Mouse (Mus musculus) intestine, postnatal 0 days (tissue): ENCODE measurements at regions not wholly inside any gene's neighbourhood (a gene's known extent, or its start where the extent isn't known, plus 50 kb on each side); places are given as distances from the start of the nearest gene placed in this dataset.

Experiments
- ATAC-seq: fragments of 200-750 bp; cut with Nextera tagmentation; 2 replicates; pipeline ENCODE4 v1.8.0; 2017; ENCODE audit warnings: mild to moderate bottlenecking, moderate TSS enrichment, moderate library complexity
- H3K27ac ChIP-seq: fragments of 300-500 bp; sonication (generic); 2 replicates; pipeline ENCODE4 v1.5.1; 2014; ENCODE audit warnings: mild to moderate bottlenecking, low read depth, low read length, moderate library complexity
- H3K27me3 ChIP-seq: fragments of 300-500 bp; sonication (generic); replicated peaks from 2 replicates; pipeline ENCODE4 v1.6.1; 2014; ENCODE audit warnings: low read length, mixed read lengths; ENCODE audit not compliant: control insufficient read depth, insufficient read depth
- H3K36me3 ChIP-seq: fragments of 300-500 bp; sonication (generic); 2 replicates; pipeline ENCODE4 v1.6.1; 2014; ENCODE audit warnings: mild to moderate bottlenecking, moderate library complexity; ENCODE audit not compliant: control insufficient read depth, insufficient read depth
- H3K4me1 ChIP-seq: fragments of 300-500 bp; sonication (generic); replicated peaks from 2 replicates; pipeline ENCODE4 v1.6.1; 2014; ENCODE audit warnings: antibody characterized with exemption, low read length, mixed read lengths; ENCODE audit not compliant: control insufficient read depth, insufficient read depth
- H3K4me2 ChIP-seq: fragments of 300-500 bp; sonication (generic); replicated peaks from 2 replicates; pipeline ENCODE4 v1.6.1; 2014; ENCODE audit warnings: low read depth, mild to moderate bottlenecking, moderate library complexity
- H3K4me3 ChIP-seq: fragments of 300-500 bp; sonication (generic); 2 replicates; pipeline ENCODE4 v1.5.1; 2014; ENCODE audit warnings: low read depth, low read length
- H3K9ac ChIP-seq: fragments of 300-500 bp; sonication (generic); 2 replicates; pipeline ENCODE4 v1.6.1; 2014; ENCODE audit warnings: mild to moderate bottlenecking, low read depth, low read length
- H3K9me3 ChIP-seq: fragments of 300-500 bp; sonication (generic); 2 replicates; pipeline ENCODE4 v1.6.1; 2016; ENCODE audit warnings: mixed run types; ENCODE audit not compliant: control insufficient read depth
- CTCF ChIP-seq: sonication (generic); IDR thresholded peaks from 2 replicates; pipeline ENCODE4 v1.5.1; 2016; ENCODE audit warnings: low read depth, mild to moderate bottlenecking, control low read depth, antibody characterized with exemption, moderate library complexity
- WGBS: fragments of 180-500 bp; shearing (Covaris S2); extraction: QIAGEN DNeasy Blood & Tissue Kit; methylation state at CpG from one replicate; pipeline ENCODE4 v1.1.7; 2014; 5-methylcytosine and 5-hydroxymethylcytosine counted together

GRCm38 (mm10) chr6:59142050-59142449, 66.6 kb upstream of the Tigd2 start:
- peak overlapping the region; percentile 74 for H3K27ac ChIP-seq
- H3K9me3 ChIP-seq, result no peaks in the 10 kb centered on the region
- no peak for TF ChIP-seq CTCF
- H3K27me3 ChIP-seq, result no peaks in the 10 kb centered on the region
- no peak overlapping the region for H3K4me2 ChIP-seq
- no peaks in the 10 kb centered on the region for H3K36me3 ChIP-seq
- H3K9ac ChIP-seq, result no peak overlapping the region
- no peaks in the 10 kb centered on the region for H3K4me1 ChIP-seq
- no peak overlapping the region for H3K4me3 ChIP-seq
- peak; percentile 96 for ATAC-seq

- Histone ChIP-seq H3K9me3 (no peaks in the 10 kb centered on the region), H3K4me1 (no peaks in the 10 kb centered on the region), H3K4me3 (no peak overlapping the region), H3K9ac (no peak overlapping the region), H3K4me2 (no peak overlapping the region), H3K36me3 (no peaks in the 10 kb centered on the region), H3K27ac (no peak overlapping the region), H3K27me3 (no peaks in the 10 kb centered on the region)
- peak; percentile 47; the same call in 1 of the 2 replicates for ATAC-seq
- WGBS, result 44% methylated on average over 1 of the region's 1 CpGs
- no peak for TF ChIP-seq CTCF
Observed at GRCm38 (mm10) chr6:59147421-59147820, 61.2 kb upstream of the Tigd2 start.

- Histone ChIP-seq H3K4me2 (no peak overlapping the region), H3K4me3 (no peak overlapping the region), H3K9ac (no peak overlapping the region), H3K27ac (no peak overlapping the region), H3K36me3 (no peaks in the 10 kb centered on the region), H3K27me3 (no peaks in the 10 kb centered on the region), H3K9me3 (no peaks in the 10 kb centered on the region), H3K4me1 (no peaks in the 10 kb centered on the region)
- no peak for TF ChIP-seq CTCF
- ATAC-seq, result no peak
- WGBS, result 51% methylated on average over 1 of the region's 1 CpGs
Observed at GRCm38 (mm10) chr6:59155636-59156035, 53.0 kb upstream of the Tigd2 start.
